17 mouse cellular contexts compared by ENCODE assay signal in genomic region chr4:33904826-33905225, GRCm38 (mm10). TPM values are rescaled to one million over a fixed set of nuclear protein-coding genes. Genes with fewer than 3 reads are reported as not detected.
"Had no signal": no experiment of that assay in that cellular context is flagged by ENCODE, and none has a peak within 500 bp of the region (broad histone marks: within the 10 kb centered on the region; RNA-seq: fewer than 3 reads in every experiment).

No protein-coding gene starts in this region.

- DNase-seq: heart, postnatal 10 days; heart, postnatal 14 days; heart, postnatal 36 days; heart, postnatal 4 days; kidney, adult 11 months; kidney, adult 18-20 months; kidney, adult 2 months; kidney, adult 8-10 months; kidney, adult 9 months; kidney, postnatal 10 days; kidney, postnatal 14 days; kidney, postnatal 25 days; kidney, postnatal 36 days; kidney, postnatal 4 days; layer of hippocampus, adult 9-11 months; layer of hippocampus, postnatal 36 days had no signal

RNA-seq across cellular contexts. Expression of gene Cnr1, which starts 19.6 kb away (rescaled TPM):
- polyA plus RNA-seq: inflammation-experienced regulatory T-cells, adult 6 months had no signal
